Mouse (Mus musculus) left cerebral cortex, postnatal 4 days (tissue): ENCODE results near the gene Rnf138rt1. TPM values are rescaled to one million over a fixed set of nuclear protein-coding genes. Genes with fewer than 3 reads are reported as not detected.

Experiments used
- DNase-seq: peaks from one replicate; pipeline ENCODE4 v3.0.0-alpha.2; 2022
- intact Hi-C: fragments of 180-260 bp; cut with DNase I; formaldehyde crosslinking; loops from one replicate; pipeline ENCODE4 v1.15.1; 2025
- total RNA-seq, 2 experiments: library from RNA; stranded (reverse); gene quantifications; 2 replicates each; pipeline ENCODE4 v1.2.3; 2021

The Rnf138rt1 gene
- total RNA-seq: 1 to 10 TPM; 2.3 to 2.6 TPM

GRCm38 (mm10) chrX:163760617-163761434, at the start of gene Rnf138rt1:
Rnf138rt1 (minus strand) TSS chrX:163761329.
- intact Hi-C loops: no loop called here

GRCm38 (mm10) chrX:163807270-163807669, 46.1 kb upstream of the Rnf138rt1 start:
- intact Hi-C loops: no loop called here
- DNase-seq: no peak

More at GRCm38 (mm10) chrX:163760617-163761434, at the start of gene Rnf138rt1:
- peak; percentile 38 for DNase-seq

GRCm38 (mm10) chrX:163766290-163766689, 5.2 kb upstream of the Rnf138rt1 start:
- intact Hi-C loops: no loop called here
- DNase-seq: no peak

GRCm38 (mm10) chrX:163761435-163761828, 303 bp upstream of the Rnf138rt1 start:
- intact Hi-C loops: no loop called here
- DNase-seq: no peak

- intact Hi-C loops: no loop called here
- no peak for DNase-seq
Measured at GRCm38 (mm10) chrX:163745996-163746395, 15.1 kb downstream of the Rnf138rt1 start.

GRCm38 (mm10) chrX:163743896-163744295, 17.2 kb downstream of the Rnf138rt1 start:
- intact Hi-C loops: no loop called here
- no peak for DNase-seq

GRCm38 (mm10) chrX:163738904-163739303, 22.2 kb downstream of the Rnf138rt1 start:
- no peak for DNase-seq
- intact Hi-C loops: no loop called here

- intact Hi-C loops: no loop called here
- no peak for DNase-seq
Measured at GRCm38 (mm10) chrX:163734145-163734544, 27.0 kb downstream of the Rnf138rt1 start.

- DNase-seq: no peak
- intact Hi-C loops: no loop called here
Measured at GRCm38 (mm10) chrX:163723630-163724029, 37.5 kb downstream of the Rnf138rt1 start.

GRCm38 (mm10) chrX:163722785-163723577, 38.1 kb downstream of the Rnf138rt1 start:
- no peak for DNase-seq
- intact Hi-C loops: no loop called here

GRCm38 (mm10) chrX:163720597-163720996, 40.5 kb downstream of the Rnf138rt1 start:
- intact Hi-C loops: no loop called here
- DNase-seq: no peak

Other genes with a start within 250 kb of the Rnf138rt1 start
- 1 to 10 TPM; 1.7 to 2.3 TPM for gene Grpr, start 211.7 kb downstream of the Rnf138rt1 start, total RNA-seq
- gene Ap1s2, start 147.7 kb upstream of the Rnf138rt1 start, total RNA-seq: 10 to 100 TPM; 44.9 to 48.9 TPM
- 10 to 100 TPM; 33.7 to 38.4 TPM for gene Zrsr2, start 197.3 kb upstream of the Rnf138rt1 start, total RNA-seq